Mouse (Mus musculus) neural tube, embryonic 10.5 days (tissue): ENCODE results near the gene Lpcat3.
A peak's percentile ranks its signal among the peaks of the same experiment; 100 is the strongest.
"Not testable (repeated sequence)": the region's sequence is repeated elsewhere in the genome, so short reads cannot be mapped to it uniquely, and the experiment has no call there.

Experiments
- DNase-seq: peaks from one replicate; pipeline ENCODE4 v3.0.0-alpha.2; 2017; ENCODE audit warnings: low spot score; ENCODE audit errors: extremely low spot score

Lpcat3 gene

GRCm38 (mm10) chr6:124662477-124663423 is at the start of gene Lpcat3:
TSS of gene Lpcat3 (plus strand) at chr6:124663027.
- DNase-seq: peak; percentile 98

- DNase-seq: no peak
Observed at GRCm38 (mm10) chr6:124625612-124626011, 37.2 kb upstream of the Lpcat3 start.

- not testable (repeated sequence) for DNase-seq
Observed at GRCm38 (mm10) chr6:124626184-124626583, 36.6 kb upstream of the Lpcat3 start.

DNA sequence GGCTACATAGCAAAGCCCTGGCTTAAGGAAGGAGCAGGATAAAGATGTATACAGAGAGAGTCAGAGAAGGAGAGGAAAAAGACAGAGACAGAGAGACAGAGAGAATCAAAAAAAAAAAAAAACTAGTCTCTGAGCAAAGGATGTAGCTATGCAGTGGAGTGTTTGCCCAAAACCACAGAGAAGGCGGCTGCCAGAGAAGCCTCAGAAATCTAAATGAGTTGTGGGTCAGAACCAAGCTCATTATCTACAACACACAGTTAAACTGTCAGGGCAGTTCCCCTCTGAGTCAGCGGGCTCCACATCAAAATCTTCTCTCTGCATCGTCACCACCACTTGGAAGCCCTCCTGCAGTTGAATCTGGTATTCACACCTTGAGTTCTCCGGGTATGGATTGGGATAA is 32.1 kb upstream of the Lpcat3 start:
- DNase-seq: no peak

- DNase-seq: not testable (repeated sequence)
Observed at GRCm38 (mm10) chr6:124635985-124636384, 26.8 kb upstream of the Lpcat3 start, which contains the start of gene C1s2. TSS of gene C1s2 (minus strand) at chr6:124636085.

- DNase-seq: not testable (repeated sequence)
Observed at GRCm38 (mm10) chr6:124636858-124637460, 25.9 kb upstream of the Lpcat3 start.

DNA sequence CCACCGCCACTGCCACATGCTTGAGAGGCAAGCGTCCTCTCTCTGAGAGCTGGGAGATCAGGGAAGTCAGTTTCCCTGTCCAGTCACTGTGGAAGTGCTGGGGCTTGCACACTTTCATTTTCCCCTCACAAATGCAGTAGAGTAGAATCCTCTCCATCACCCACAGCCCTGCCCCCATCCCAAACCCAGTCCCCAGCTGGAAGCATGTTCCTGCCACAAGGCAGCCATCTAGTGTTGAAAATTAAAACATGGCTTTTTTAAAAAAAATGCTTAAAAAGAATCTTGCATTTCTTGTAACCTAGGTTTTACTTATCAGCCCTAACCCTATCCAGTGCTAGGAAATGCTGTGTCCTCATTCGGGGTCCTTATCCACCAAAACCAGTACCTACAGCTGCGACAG is 22.8 kb upstream of the Lpcat3 start:
- DNase-seq: no peak

- DNase-seq: peak; percentile 49
Observed at GRCm38 (mm10) chr6:124640997-124641396, 21.8 kb upstream of the Lpcat3 start.

- no peak for DNase-seq
Observed at GRCm38 (mm10) chr6:124646394-124646793, 16.4 kb upstream of the Lpcat3 start.

DNA sequence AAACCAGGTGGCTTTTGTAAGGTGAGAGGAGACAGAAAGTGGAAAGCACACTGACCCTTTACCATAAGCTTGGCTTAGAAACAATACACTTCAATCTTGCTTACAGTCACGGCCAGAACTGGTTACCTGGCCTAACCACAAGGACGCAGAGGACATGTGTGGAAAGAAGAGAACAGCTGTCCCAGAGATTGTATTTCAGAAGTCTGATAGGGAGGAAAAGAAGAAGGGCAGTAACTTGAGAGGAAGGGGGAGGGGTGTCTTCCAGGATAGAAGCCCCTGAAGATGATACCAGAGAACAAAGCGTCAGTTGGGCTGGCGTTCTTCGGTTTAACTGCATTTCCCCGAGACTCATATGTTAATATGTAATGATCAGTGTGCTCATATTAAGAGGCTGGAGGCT is 6.9 kb upstream of the Lpcat3 start:
- no peak for DNase-seq

- DNase-seq: no peak
Observed at GRCm38 (mm10) chr6:124658067-124658466, 4.8 kb upstream of the Lpcat3 start.

- DNase-seq: no peak
Observed at GRCm38 (mm10) chr6:124661156-124661806, 1.5 kb upstream of the Lpcat3 start.

- DNase-seq: no peak
Observed at GRCm38 (mm10) chr6:124661995-124662394, 832 bp upstream of the Lpcat3 start.

DNA sequence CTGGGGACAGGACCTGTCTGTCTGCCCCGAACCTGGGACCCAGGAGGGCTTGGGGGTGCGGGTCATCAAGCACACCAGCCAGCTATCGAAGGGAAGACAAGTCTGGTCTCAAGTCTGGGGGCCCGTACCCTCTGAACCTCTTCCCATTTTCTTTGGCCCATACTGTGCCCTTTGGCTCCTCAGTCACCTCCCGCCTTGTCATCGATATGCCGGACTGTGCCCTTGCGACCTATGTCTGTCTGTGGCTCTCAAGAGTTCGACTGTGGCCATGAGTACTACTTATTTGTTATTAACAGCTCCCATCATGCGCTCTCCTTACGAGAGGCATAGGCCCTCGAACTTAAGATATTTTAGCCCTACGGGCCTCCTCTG is 583 bp downstream of the Lpcat3 start:
- no peak for DNase-seq

GRCm38 (mm10) chr6:124664256-124664655 is 1.4 kb downstream of the Lpcat3 start:
- no peak for DNase-seq

- no peak for DNase-seq
Observed at GRCm38 (mm10) chr6:124665011-124665410, 2.2 kb downstream of the Lpcat3 start.

GRCm38 (mm10) chr6:124669234-124669859 is 6.5 kb downstream of the Lpcat3 start:
- DNase-seq: no peak

- no peak for DNase-seq
Observed at GRCm38 (mm10) chr6:124670281-124670900, 7.6 kb downstream of the Lpcat3 start.

- no peak for DNase-seq
Observed at GRCm38 (mm10) chr6:124672100-124672499, 9.3 kb downstream of the Lpcat3 start.

- no peak for DNase-seq
Observed at GRCm38 (mm10) chr6:124673619-124674018, 10.8 kb downstream of the Lpcat3 start.

DNA sequence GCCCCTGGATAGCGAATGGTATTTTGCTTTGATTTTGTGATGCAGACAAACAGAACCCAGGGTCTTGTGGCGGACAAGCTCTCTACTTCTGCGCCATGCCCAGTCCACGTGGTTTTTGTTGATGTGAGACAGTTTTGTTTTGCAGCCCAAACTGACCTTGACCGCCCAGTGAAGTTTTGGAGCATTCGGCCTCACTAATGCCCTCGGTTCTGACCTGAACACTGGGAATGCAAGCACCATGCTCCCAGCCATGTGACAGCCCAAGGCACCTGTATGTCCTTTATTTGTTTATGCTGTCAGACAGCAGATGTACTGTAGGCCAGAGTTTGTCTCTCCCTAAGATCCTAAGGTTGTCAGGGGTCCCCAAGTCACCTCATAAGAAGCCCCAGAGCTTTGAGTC is 11.8 kb downstream of the Lpcat3 start:
- no peak for DNase-seq
